Mouse (Mus musculus): ENCODE measurements around the gene Patz1. TPM values are rescaled to one million over a fixed set of nuclear protein-coding genes. Genes with fewer than 3 reads are reported as not detected.

Patz1 gene
- total and polyA plus RNA-seq, 3 experiments = 29.5 to 37.4 (median 31.5) TPM

GRCm38 (mm10) chr11:3337961-3338360, 49.3 kb downstream of the Patz1 start:
- dilution Hi-C loops (cut with MboI; ENCODE audit: extremely low pct_ligation_motif_present, extremely low pct_unique_long_range_greater_than_20kb, low sequenced_read_pairs) = no loop called here
- Histone ChIP-seq H3K27me3 (replicated peaks) (no peaks in the 10 kb centered on the region), H3K79me2 (replicated peaks; ENCODE audit: control insufficient read depth, extremely low read depth, insufficient read depth, poor library complexity, severe bottlenecking) (no peaks in the 10 kb centered on the region), H3K27ac (ENCODE audit: insufficient read depth, low read depth) (no peak overlapping the region), H3K4me3 (replicated peaks in 1 of 3; ENCODE audit: low read depth in 2 of 3, low read length in 2 of 3, poor library complexity in 1 of 3) (no peak overlapping the region), H3K36me3 (replicated peaks in 1 of 2; ENCODE audit: control insufficient read depth in 1 of 2, insufficient read depth in 1 of 2, low read length in 1 of 2) (peaks cover 0 to 21% of the 10 kb centered on the region in 2 experiments), H3K9me3 (replicated peaks; ENCODE audit: low read length) (no peaks in the 10 kb centered on the region), H3K4me2 (ENCODE audit: insufficient read depth, low read depth, poor library complexity, severe bottlenecking) (no peak overlapping the region), H3K9ac (ENCODE audit: insufficient read depth, low read depth) (no peak overlapping the region), H3K4me1 (ENCODE audit: control insufficient read depth in 1 of 2, insufficient read depth in 2 of 2) (peaks cover 14 to 35% of the 10 kb centered on the region in 2 experiments)
- in situ Hi-C loops (cut with MboI; ENCODE audit: low pct_ligation_motif_present, low pct_unique_long_range_greater_than_20kb, low sequenced_read_pairs) = no loop called here
- DNase-seq (ENCODE audit: extremely low read depth) = no peak
- TF ChIP-seq ZNF384 (IDR thresholded peaks at IDR 0.05; ENCODE audit: low read depth, low read length) = no peak
- TF ChIP-seq ETS1 (conservative IDR thresholded peaks at IDR 0.05; ENCODE audit: low read depth, low read length) = no peak
- no peak for TF ChIP-seq ZMIZ1 (IDR thresholded peaks at IDR 0.05; ENCODE audit: low read depth, low read length)
- TF ChIP-seq TBP (conservative IDR thresholded peaks at IDR 0.05; ENCODE audit: low read depth, low read length) = no peak
- TF ChIP-seq PAX5 (IDR thresholded peaks at IDR 0.05; ENCODE audit: low read length) = no peak
- no peak for TF ChIP-seq POLR2A (IDR thresholded peaks at IDR 0.05; ENCODE audit: low read depth, low read length)
- TF ChIP-seq USF1 (IDR thresholded peaks at IDR 0.05; ENCODE audit: low read depth, low read length) = no peak
- TF ChIP-seq KAT2A (IDR thresholded peaks at IDR 0.05; ENCODE audit: insufficient replicate concordance, low read length) = no peak

DNA sequence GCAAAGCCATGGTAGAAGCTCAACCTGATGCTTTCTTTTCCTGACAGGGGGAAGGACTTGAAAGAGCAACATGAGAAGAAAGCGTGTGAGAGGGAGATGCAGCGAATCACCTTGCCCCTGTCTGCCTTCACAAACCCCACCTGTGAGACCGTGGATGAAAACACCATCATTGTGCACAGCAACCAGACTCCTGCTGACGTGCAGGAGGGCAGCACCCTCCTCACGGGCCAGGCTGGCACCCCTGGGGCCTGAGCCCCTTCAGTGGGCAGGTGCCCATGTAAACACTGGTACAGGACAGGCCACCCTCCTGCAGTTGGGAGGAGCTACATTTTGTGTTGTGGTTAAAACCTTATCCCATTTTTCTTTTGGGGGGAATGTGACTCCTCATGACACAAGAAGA, 52.8 kb downstream of the Patz1 start:
- H3K9me3 ChIP-seq (replicated peaks; ENCODE audit: low read length) = no peaks in the 10 kb centered on the region
- no peak for TF ChIP-seq MYC (IDR thresholded peaks at IDR 0.05; ENCODE audit: low read depth, low read length)
- no peak for TF ChIP-seq CHD1 (IDR thresholded peaks at IDR 0.05; ENCODE audit: low read depth, low read length)
- no peak for TF ChIP-seq HCFC1 (IDR thresholded peaks at IDR 0.05; ENCODE audit: low read depth, low read length)
- TF ChIP-seq POLR2A (IDR thresholded peaks at IDR 0.05; ENCODE audit: low read depth, low read length) = no peak
- no peak for TF ChIP-seq EP300 (IDR thresholded peaks at IDR 0.05; ENCODE audit: low read length)
- TF ChIP-seq ETS1 (conservative IDR thresholded peaks at IDR 0.05; ENCODE audit: low read depth, low read length) = no peak
- no peak for TF ChIP-seq ZC3H11A (IDR thresholded peaks at IDR 0.05; ENCODE audit: low read depth, low read length)
- H3K27ac ChIP-seq (ENCODE audit: insufficient read depth, low read depth) = no peak overlapping the region
- no peak overlapping the region for H3K4me2 ChIP-seq (ENCODE audit: insufficient read depth, low read depth, poor library complexity, severe bottlenecking)
- in situ Hi-C loops (cut with MboI; ENCODE audit: low pct_ligation_motif_present, low pct_unique_long_range_greater_than_20kb, low sequenced_read_pairs) (no loop called here), dilution Hi-C loops (cut with MboI; ENCODE audit: extremely low pct_ligation_motif_present, extremely low pct_unique_long_range_greater_than_20kb, low sequenced_read_pairs) (no loop called here)
- H3K4me3 ChIP-seq (replicated peaks in 1 of 3; ENCODE audit: low read depth in 2 of 3, low read length in 2 of 3, poor library complexity in 1 of 3) = no peak overlapping the region
- peaks cover 32 to 56% of the 10 kb centered on the region in 2 experiments for H3K36me3 ChIP-seq (replicated peaks in 1 of 2; ENCODE audit: control insufficient read depth in 1 of 2, insufficient read depth in 1 of 2, low read length in 1 of 2)
- H3K79me2 ChIP-seq (replicated peaks; ENCODE audit: control insufficient read depth, extremely low read depth, insufficient read depth, poor library complexity, severe bottlenecking) = no peaks in the 10 kb centered on the region
- no peak for DNase-seq (ENCODE audit: extremely low read depth)
- H3K4me1 ChIP-seq (ENCODE audit: control insufficient read depth in 1 of 2, insufficient read depth in 2 of 2) = peaks cover 0 to 13% of the 10 kb centered on the region in 2 experiments; a peak in 3 of 4 replicates
- H3K27me3 ChIP-seq (replicated peaks) = no peaks in the 10 kb centered on the region
- no peak overlapping the region for H3K9ac ChIP-seq (ENCODE audit: insufficient read depth, low read depth)

DNA sequence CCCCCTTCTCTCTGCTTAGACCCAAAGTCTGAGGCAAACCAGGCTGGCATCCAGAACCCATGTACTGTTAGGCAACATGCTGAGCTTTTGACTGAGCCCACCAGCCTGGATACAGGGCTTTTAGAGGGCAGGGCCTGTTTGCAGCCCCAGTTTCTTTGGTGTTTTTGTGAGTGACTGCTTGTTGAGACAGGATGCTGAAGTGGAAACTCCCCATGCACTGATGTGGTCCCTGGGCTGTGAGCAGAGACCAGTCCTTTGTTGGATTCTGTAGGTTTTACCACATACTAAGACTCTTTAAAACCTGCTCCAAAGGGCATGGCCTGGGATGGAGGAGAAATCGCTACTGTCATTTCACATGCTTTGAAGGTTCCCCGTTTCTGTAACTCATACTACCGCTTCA, 56.2 kb downstream of the Patz1 start:
- no peaks in the 10 kb centered on the region for H3K79me2 ChIP-seq (replicated peaks; ENCODE audit: control insufficient read depth, extremely low read depth, insufficient read depth, poor library complexity, severe bottlenecking)
- no peak overlapping the region for H3K4me2 ChIP-seq (ENCODE audit: insufficient read depth, low read depth, poor library complexity, severe bottlenecking)
- no peak for DNase-seq (ENCODE audit: extremely low read depth)
- TF ChIP-seq MAX (IDR thresholded peaks at IDR 0.05; ENCODE audit: low read length) (no peak), MXI1 (IDR thresholded peaks at IDR 0.05; ENCODE audit: low read depth, low read length) (no peak), ZC3H11A (IDR thresholded peaks at IDR 0.05; ENCODE audit: low read depth, low read length) (no peak), CHD1 (IDR thresholded peaks at IDR 0.05; ENCODE audit: low read depth, low read length) (no peak), POLR2A (IDR thresholded peaks at IDR 0.05; ENCODE audit: low read depth, low read length) (no peak), JUN (IDR thresholded peaks at IDR 0.05; ENCODE audit: insufficient read depth, low read depth, low read length) (no peak), USF1 (IDR thresholded peaks at IDR 0.05; ENCODE audit: low read depth, low read length) (no peak), CTCF (conservative IDR thresholded peaks at IDR 0.05 in 1 of 2, IDR thresholded peaks at IDR 0.05 in 1 of 2; ENCODE audit: low read depth in 2 of 2, low read length in 2 of 2) (no peak), IRF4 (IDR thresholded peaks at IDR 0.05; ENCODE audit: low read depth, low read length) (no peak), MEF2A (IDR thresholded peaks at IDR 0.05; ENCODE audit: borderline replicate concordance, low read depth, low read length) (no peak), RAD21 (IDR thresholded peaks at IDR 0.05; ENCODE audit: low read depth, low read length) (no peak), CHD2 (IDR thresholded peaks at IDR 0.05; ENCODE audit: low read length) (no peak), MYC (IDR thresholded peaks at IDR 0.05; ENCODE audit: low read depth, low read length) (no peak), SIN3A (IDR thresholded peaks at IDR 0.05; ENCODE audit: low read length) (no peak), HCFC1 (IDR thresholded peaks at IDR 0.05; ENCODE audit: low read depth, low read length) (no peak)
- H3K27ac ChIP-seq (ENCODE audit: insufficient read depth, low read depth) = no peak overlapping the region
- H3K9ac ChIP-seq (ENCODE audit: insufficient read depth, low read depth) = no peak overlapping the region
- in situ Hi-C loops (cut with MboI; ENCODE audit: low pct_ligation_motif_present, low pct_unique_long_range_greater_than_20kb, low sequenced_read_pairs) (no loop called here), dilution Hi-C loops (cut with MboI; ENCODE audit: extremely low pct_ligation_motif_present, extremely low pct_unique_long_range_greater_than_20kb, low sequenced_read_pairs) (no loop called here)
- H3K4me1 ChIP-seq (ENCODE audit: control insufficient read depth in 1 of 2, insufficient read depth in 2 of 2) = peaks cover 0 to 24% of the 10 kb centered on the region in 2 experiments; a peak in 2 of 4 replicates
- no peaks in the 10 kb centered on the region for H3K9me3 ChIP-seq (replicated peaks; ENCODE audit: low read length)
- no peaks in the 10 kb centered on the region for H3K27me3 ChIP-seq (replicated peaks)
- peaks cover 42 to 84% of the 10 kb centered on the region in 2 experiments for H3K36me3 ChIP-seq (replicated peaks in 1 of 2; ENCODE audit: control insufficient read depth in 1 of 2, insufficient read depth in 1 of 2, low read length in 1 of 2)
- no peak overlapping the region for H3K4me3 ChIP-seq (replicated peaks in 1 of 3; ENCODE audit: low read depth in 2 of 3, low read length in 2 of 3, poor library complexity in 1 of 3)

All from CH12.LX (cell line).